Mouse (Mus musculus): Measurements from ENCODE around the gene Tmem218. TPM values are rescaled to one million over a fixed set of nuclear protein-coding genes. Genes with fewer than 3 reads are reported as not detected.
A peak's percentile ranks its signal among the peaks of the same experiment; 100 is the strongest.

Tmem218 gene
- polyA plus RNA-seq, 1 experiment, result 3.9 TPM

DNA sequence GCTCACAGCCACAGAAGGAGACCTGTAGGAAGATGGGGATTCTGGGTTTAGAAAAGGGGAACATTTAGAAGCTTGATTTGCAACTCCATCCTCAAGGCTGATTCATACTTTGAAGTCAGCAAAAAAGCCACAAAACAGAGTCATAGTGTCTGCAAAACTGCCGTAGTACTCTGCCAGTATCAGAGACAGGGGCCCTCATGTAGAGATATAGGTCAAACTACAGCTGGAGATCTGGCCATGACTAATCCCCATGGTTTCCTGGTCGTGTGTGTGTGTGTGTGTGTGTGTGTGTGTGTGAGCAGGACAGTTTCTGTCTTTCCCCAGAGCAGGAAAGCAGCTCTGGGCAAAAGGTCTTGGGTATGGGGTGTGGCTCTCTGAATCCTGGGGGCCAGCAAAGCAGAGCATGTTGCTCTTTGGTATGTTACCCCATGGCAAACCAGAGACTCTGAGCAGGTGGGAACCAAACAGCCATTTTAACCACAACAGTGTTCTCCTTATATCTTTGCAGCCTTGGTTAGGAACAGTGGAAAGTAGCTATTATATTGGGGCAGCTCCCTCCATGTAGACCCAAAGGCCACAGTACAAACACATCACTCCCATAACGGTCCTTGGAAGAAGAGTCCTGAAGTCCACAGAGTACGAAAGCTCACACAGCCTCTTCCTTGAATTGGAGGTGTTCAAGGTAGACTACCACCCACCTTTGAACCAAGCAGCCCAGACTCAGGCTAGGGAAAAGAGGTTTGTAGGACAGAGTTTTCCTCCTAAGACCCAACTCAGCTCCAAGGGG, 28.1 kb downstream of the Tmem218 start:
- Histone ChIP-seq H3ac (ENCODE audit: control insufficient read depth, insufficient read length) (no peak overlapping the region), H3K79me2 (ENCODE audit: control insufficient read depth, insufficient read depth) (no peaks in the 10 kb centered on the region), H3K4me3 (no peak overlapping the region), H3K27me3 (ENCODE audit: control insufficient read depth, insufficient read depth, insufficient read length) (no peaks in the 10 kb centered on the region), H3K36me3 (ENCODE audit: control insufficient read depth, insufficient read depth) (no peaks in the 10 kb centered on the region), H3K4me2 (ENCODE audit: low read depth) (peak overlapping the region; percentile 49)
- TF ChIP-seq MYOG (IDR thresholded peaks at IDR 0.05; ENCODE audit: control insufficient read depth in 1 of 3, insufficient read depth in 1 of 3, insufficient read length in 2 of 3, low read depth in 2 of 3) (no peak), POLR2A (IDR thresholded peaks at IDR 0.05; ENCODE audit: insufficient read length, low read depth) (no peak), MAX (IDR thresholded peaks at IDR 0.05; ENCODE audit: low read depth) (no peak), TCF3 (IDR thresholded peaks at IDR 0.05; ENCODE audit: insufficient read length, low read depth) (no peak), MYOD1 (IDR thresholded peaks at IDR 0.05; ENCODE audit: control insufficient read depth in 1 of 3, insufficient read length in 2 of 3, low read depth in 2 of 3) (no peak), CEBPB (IDR thresholded peaks at IDR 0.05; ENCODE audit: insufficient read depth, poor library complexity, severe bottlenecking) (no peak), REST (IDR thresholded peaks at IDR 0.05; ENCODE audit: insufficient read depth, insufficient read length) (no peak), USF1 (IDR thresholded peaks at IDR 0.05; ENCODE audit: low read depth) (no peak), E2F4 (IDR thresholded peaks at IDR 0.05; ENCODE audit: insufficient read depth) (no peak), SRF (IDR thresholded peaks at IDR 0.05; ENCODE audit: control insufficient read depth, insufficient read length, low read depth) (no peak), TCF12 (IDR thresholded peaks at IDR 0.05; ENCODE audit: insufficient read depth, poor library complexity, severe bottlenecking) (no peak), POLR2AphosphoS2 (IDR thresholded peaks at IDR 0.05; ENCODE audit: insufficient read length, low read depth) (no peak)

GRCm38 (mm10) chr9:37242764-37243163, 34.7 kb downstream of the Tmem218 start:
- H3ac ChIP-seq (ENCODE audit: control insufficient read depth, insufficient read length), result no peak overlapping the region
- H3K27me3 ChIP-seq (ENCODE audit: control insufficient read depth, insufficient read depth, insufficient read length), result no peaks in the 10 kb centered on the region
- H3K79me2 ChIP-seq (ENCODE audit: control insufficient read depth, insufficient read depth), result no peaks in the 10 kb centered on the region
- H3K4me3 ChIP-seq, result no peak overlapping the region
- no peak overlapping the region for H3K4me2 ChIP-seq (ENCODE audit: low read depth)
- TF ChIP-seq POLR2A (IDR thresholded peaks at IDR 0.05; ENCODE audit: insufficient read length, low read depth) (no peak), USF1 (IDR thresholded peaks at IDR 0.05; ENCODE audit: low read depth) (no peak), TCF3 (IDR thresholded peaks at IDR 0.05; ENCODE audit: insufficient read length, low read depth) (no peak)
- H3K36me3 ChIP-seq (ENCODE audit: control insufficient read depth, insufficient read depth), result no peaks in the 10 kb centered on the region

DNA sequence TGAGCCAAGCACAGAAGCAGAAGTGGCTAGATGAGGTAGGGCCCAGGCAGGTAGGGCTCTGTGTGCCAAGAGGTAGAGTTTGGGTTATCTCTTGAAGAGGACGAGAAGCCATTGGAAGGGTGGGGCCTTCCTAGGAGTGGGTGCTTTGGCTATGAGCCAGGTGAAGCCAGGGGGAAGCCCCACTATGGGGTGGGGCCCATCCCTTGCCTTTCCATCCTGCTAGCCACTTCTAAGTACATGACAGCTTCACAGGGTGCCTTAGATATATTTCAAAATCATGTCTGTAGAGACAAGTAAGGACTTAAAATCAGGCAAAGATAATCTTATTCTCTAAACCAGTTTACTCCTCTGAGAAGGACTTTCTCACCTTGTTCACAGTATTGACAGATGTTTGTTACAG, 36.6 kb downstream of the Tmem218 start:
- H3K4me3 ChIP-seq, result no peak overlapping the region
- no peaks in the 10 kb centered on the region for H3K27me3 ChIP-seq (ENCODE audit: control insufficient read depth, insufficient read depth, insufficient read length)
- H3K4me2 ChIP-seq (ENCODE audit: low read depth), result no peak overlapping the region
- H3K79me2 ChIP-seq (ENCODE audit: control insufficient read depth, insufficient read depth), result no peaks in the 10 kb centered on the region
- no peaks in the 10 kb centered on the region for H3K36me3 ChIP-seq (ENCODE audit: control insufficient read depth, insufficient read depth)
- TF ChIP-seq TCF12 (IDR thresholded peaks at IDR 0.05; ENCODE audit: insufficient read depth, poor library complexity, severe bottlenecking), result no peak
- no peak for TF ChIP-seq REST (IDR thresholded peaks at IDR 0.05; ENCODE audit: insufficient read depth, insufficient read length)
- no peak for TF ChIP-seq MAX (IDR thresholded peaks at IDR 0.05; ENCODE audit: low read depth)
- no peak for TF ChIP-seq SRF (IDR thresholded peaks at IDR 0.05; ENCODE audit: control insufficient read depth, insufficient read length, low read depth)
- TF ChIP-seq MYOD1 (IDR thresholded peaks at IDR 0.05; ENCODE audit: control insufficient read depth in 1 of 3, insufficient read length in 2 of 3, low read depth in 2 of 3), result no peak
- no peak for TF ChIP-seq USF1 (IDR thresholded peaks at IDR 0.05; ENCODE audit: low read depth)
- TF ChIP-seq E2F4 (IDR thresholded peaks at IDR 0.05; ENCODE audit: insufficient read depth), result no peak
- TF ChIP-seq POLR2A (IDR thresholded peaks at IDR 0.05; ENCODE audit: insufficient read length, low read depth), result no peak
- no peak for TF ChIP-seq MYOG (IDR thresholded peaks at IDR 0.05; ENCODE audit: control insufficient read depth in 1 of 3, insufficient read depth in 1 of 3, insufficient read length in 2 of 3, low read depth in 2 of 3)
- TF ChIP-seq TCF3 (IDR thresholded peaks at IDR 0.05; ENCODE audit: insufficient read length, low read depth), result no peak
- TF ChIP-seq CEBPB (IDR thresholded peaks at IDR 0.05; ENCODE audit: insufficient read depth, poor library complexity, severe bottlenecking), result no peak
- no peak for TF ChIP-seq POLR2AphosphoS2 (IDR thresholded peaks at IDR 0.05; ENCODE audit: insufficient read length, low read depth)
- no peak overlapping the region for H3ac ChIP-seq (ENCODE audit: control insufficient read depth, insufficient read length)

DNA sequence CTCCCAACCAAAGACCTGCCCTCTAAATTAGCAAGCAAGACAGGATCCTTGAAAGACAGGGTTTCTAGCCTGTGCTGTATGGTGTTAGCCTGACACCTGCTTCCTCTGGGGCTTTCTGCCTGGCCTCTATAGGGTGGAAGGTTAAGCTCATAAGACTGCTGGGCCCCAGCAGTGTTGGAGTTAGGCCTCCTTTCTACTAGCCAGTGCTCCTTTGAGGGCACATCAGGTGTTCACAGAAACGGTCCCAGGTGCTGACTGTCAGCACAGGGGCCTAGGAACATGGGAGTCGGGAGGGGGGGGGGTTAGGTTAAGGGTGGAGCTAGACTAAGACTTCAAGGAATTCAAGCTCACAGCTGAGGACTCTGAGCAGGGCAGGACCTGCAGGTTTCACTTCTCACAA, 37.4 kb downstream of the Tmem218 start:
- TF ChIP-seq TCF12 (IDR thresholded peaks at IDR 0.05; ENCODE audit: insufficient read depth, poor library complexity, severe bottlenecking) (no peak), MYOD1 (IDR thresholded peaks at IDR 0.05; ENCODE audit: control insufficient read depth in 1 of 3, insufficient read length in 2 of 3, low read depth in 2 of 3) (no peak), SRF (IDR thresholded peaks at IDR 0.05; ENCODE audit: control insufficient read depth, insufficient read length, low read depth) (no peak), CEBPB (IDR thresholded peaks at IDR 0.05; ENCODE audit: insufficient read depth, poor library complexity, severe bottlenecking) (no peak), E2F4 (IDR thresholded peaks at IDR 0.05; ENCODE audit: insufficient read depth) (no peak), REST (IDR thresholded peaks at IDR 0.05; ENCODE audit: insufficient read depth, insufficient read length) (no peak), USF1 (IDR thresholded peaks at IDR 0.05; ENCODE audit: low read depth) (no peak), MYOG (IDR thresholded peaks at IDR 0.05; ENCODE audit: control insufficient read depth in 1 of 3, insufficient read depth in 1 of 3, insufficient read length in 2 of 3, low read depth in 2 of 3) (no peak), POLR2A (IDR thresholded peaks at IDR 0.05; ENCODE audit: insufficient read length, low read depth) (no peak), MAX (IDR thresholded peaks at IDR 0.05; ENCODE audit: low read depth) (no peak), TCF3 (IDR thresholded peaks at IDR 0.05; ENCODE audit: insufficient read length, low read depth) (no peak), POLR2AphosphoS2 (IDR thresholded peaks at IDR 0.05; ENCODE audit: insufficient read length, low read depth) (no peak)
- no peaks in the 10 kb centered on the region for H3K36me3 ChIP-seq (ENCODE audit: control insufficient read depth, insufficient read depth)
- no peak overlapping the region for H3ac ChIP-seq (ENCODE audit: control insufficient read depth, insufficient read length)
- H3K4me2 ChIP-seq (ENCODE audit: low read depth), result no peak overlapping the region
- H3K79me2 ChIP-seq (ENCODE audit: control insufficient read depth, insufficient read depth), result no peaks in the 10 kb centered on the region
- no peaks in the 10 kb centered on the region for H3K27me3 ChIP-seq (ENCODE audit: control insufficient read depth, insufficient read depth, insufficient read length)
- H3K4me3 ChIP-seq, result no peak overlapping the region
